ENCODE assay signal across 8 mouse cellular contexts in the genomic region with DNA sequence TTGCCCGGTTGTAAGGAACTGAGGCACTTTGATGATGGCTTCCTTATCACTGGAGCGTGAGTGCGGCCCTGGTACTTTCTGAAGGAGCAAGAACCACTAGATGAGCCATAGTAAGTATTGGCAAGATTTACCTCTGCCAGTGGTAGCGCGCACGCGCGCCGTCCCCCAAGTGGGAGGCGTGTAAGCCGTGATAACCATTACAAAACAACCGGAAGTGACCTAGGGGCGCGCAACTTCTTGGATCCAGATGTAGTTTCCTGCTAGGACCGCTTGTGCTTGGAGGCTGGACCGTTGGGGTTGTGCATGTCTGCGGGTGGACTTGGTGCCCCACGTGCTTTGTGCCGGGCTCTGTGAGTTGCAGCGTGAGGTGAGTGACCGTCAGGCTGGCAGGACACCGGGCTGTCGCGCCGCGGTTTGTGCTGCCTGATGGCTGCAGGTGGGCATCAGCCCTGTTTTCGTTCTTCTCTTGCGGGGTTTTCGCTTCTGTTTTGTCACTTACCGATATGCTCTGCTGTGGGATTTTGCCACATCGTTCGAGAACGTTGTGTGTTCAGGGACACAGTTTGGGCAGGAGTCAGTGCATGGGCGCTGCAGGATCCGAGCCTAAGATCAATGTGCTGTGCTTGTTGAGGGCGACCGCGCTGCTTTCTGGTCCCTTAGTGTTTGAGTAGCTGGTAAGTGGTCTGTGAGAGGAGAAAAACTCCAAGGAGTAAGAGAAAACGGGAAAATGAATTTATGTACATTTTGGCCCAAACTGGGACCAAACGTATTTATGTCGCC. TPM values are rescaled to one million over a fixed set of nuclear protein-coding genes. Genes with fewer than 3 reads are reported as not detected.
DNase-seq lines count a peak whose midpoint lies in the region; ATAC-seq lines count a peak whose summit lies in the region.

Gene 2610021A01Rik, plus strand, starts transcription at position 197 of the 780 bp plus-strand sequence.

- H3K27ac ChIP-seq in heart, embryonic 14.5 days (replicated peaks in 1 of 2; ENCODE audit: control insufficient read depth in 1 of 2, insufficient read depth in 1 of 2, low read depth in 2 of 2, low read length in 2 of 2), result peak within 1 kb of the TSS; percentile 65 to 71
- peak within 1 kb of the TSS; percentile 63 for H3K27ac ChIP-seq in liver, embryonic 13.5 days
- H3K27ac ChIP-seq in stomach, embryonic 16.5 days (ENCODE audit: low read length), result peak within 1 kb of the TSS; percentile 70

- peak within 1 kb of the TSS; percentile 82 for H3K4me2 ChIP-seq in heart, embryonic 14.5 days (ENCODE audit: low read length)
- H3K4me2 ChIP-seq in liver, embryonic 13.5 days, result peak within 1 kb of the TSS; percentile 79
- peak within 1 kb of the TSS; percentile 71 for H3K4me2 ChIP-seq in stomach, embryonic 16.5 days (ENCODE audit: low read depth, low read length)

- H3K27me3 ChIP-seq in heart, embryonic 14.5 days (ENCODE audit: control insufficient read depth, insufficient read depth, low read length), result no peaks in the 10 kb centered on the region
- H3K27me3 ChIP-seq in liver, embryonic 13.5 days, result no peaks in the 10 kb centered on the region
- H3K27me3 ChIP-seq in stomach, embryonic 16.5 days (ENCODE audit: control insufficient read depth, insufficient read depth, low read length), result no peaks in the 10 kb centered on the region

- ATAC-seq in CD4-positive, CD25-positive, alpha-beta regulatory T cell, adult 4 months, result peak; percentile 97
- peak; percentile 92 for ATAC-seq in heart, embryonic 14.5 days (ENCODE audit: insufficient number of reproducible peaks, insufficient read depth, low FRiP score, low read depth)
- peak; percentile 98 for ATAC-seq in liver, embryonic 13.5 days (ENCODE audit: low read depth)
- peak; percentile 98 for ATAC-seq in stomach, embryonic 16.5 days (ENCODE audit: insufficient read depth, low FRiP score)

- peak within 1 kb of the TSS; percentile 65 to 92 for H3K4me3 ChIP-seq in heart, embryonic 14.5 days (ENCODE audit: control insufficient read depth in 1 of 2, insufficient read depth in 1 of 2, low read depth in 1 of 2, low read length in 2 of 2)
- peak within 1 kb of the TSS; percentile 75 for H3K4me3 ChIP-seq in liver, embryonic 13.5 days (replicated peaks)
- peak within 1 kb of the TSS; percentile 65 for H3K4me3 ChIP-seq in stomach, embryonic 16.5 days (replicated peaks; ENCODE audit: low read length)

- DNase-seq in c-Kit-negative CD71-positive TER-119-positive erythroid progenitor cells, embryonic 14.5 days (ENCODE audit: low read depth, low spot score), result peak; percentile 48
- DNase-seq in fibroblast of lung, adult 2 months (ENCODE audit: low read depth), result peak; percentile 82
- peak; percentile 95 for DNase-seq in kidney, postnatal 14 days
- DNase-seq in liver, embryonic 13.5 days, result peak; percentile 84
- peak; percentile 85 for DNase-seq in neural tube, embryonic 10.5 days (ENCODE audit: extremely low spot score, low spot score)

- peak within 1 kb of the TSS; percentile 81 for H3K9ac ChIP-seq in heart, embryonic 14.5 days (ENCODE audit: low read length)
- peak within 1 kb of the TSS; percentile 79 for H3K9ac ChIP-seq in liver, embryonic 13.5 days
- H3K9ac ChIP-seq in stomach, embryonic 16.5 days (ENCODE audit: low read length), result peak within 1 kb of the TSS; percentile 75

- peaks cover 0 to 3% of the 10 kb centered on the region in 2 experiments; a peak in 2 of 4 replicates for H3K4me1 ChIP-seq in heart, embryonic 14.5 days (ENCODE audit: control insufficient read depth in 2 of 2, insufficient read depth in 2 of 2, low read length in 2 of 2)
- peaks cover 7% of the 10 kb centered on the region for H3K4me1 ChIP-seq in liver, embryonic 13.5 days (replicated peaks)
- peaks cover 5% of the 10 kb centered on the region for H3K4me1 ChIP-seq in stomach, embryonic 16.5 days (ENCODE audit: control insufficient read depth, insufficient read depth, low read length)

- no peaks in the 10 kb centered on the region for H3K36me3 ChIP-seq in heart, embryonic 14.5 days (ENCODE audit: control insufficient read depth, insufficient read depth, low read length)
- H3K36me3 ChIP-seq in liver, embryonic 13.5 days, result 0 out of 2 replicates have a peak, but pooled peaks cover 3% of the 10 kb centered on the region
- H3K36me3 ChIP-seq in stomach, embryonic 16.5 days (ENCODE audit: control insufficient read depth, insufficient read depth, low read length), result no peaks in the 10 kb centered on the region

- WGBS in heart, embryonic 14.5 days, result under 1% methylated on average over 41 of the region's 41 CpGs
- under 1% methylated on average over 41 of the region's 41 CpGs for WGBS in liver, embryonic 13.5 days (ENCODE audit: insufficient replicate concordance)
- under 1% methylated on average over 41 of the region's 41 CpGs for WGBS in stomach, embryonic 16.5 days

- no peaks in the 10 kb centered on the region for H3K9me3 ChIP-seq in heart, embryonic 14.5 days (ENCODE audit: control insufficient read depth, low read length)
- H3K9me3 ChIP-seq in liver, embryonic 13.5 days (replicated peaks), result no peaks in the 10 kb centered on the region
- H3K9me3 ChIP-seq in stomach, embryonic 16.5 days (replicated peaks; ENCODE audit: control insufficient read depth, low read length), result no peaks in the 10 kb centered on the region

RNA-seq across cellular contexts. Expression of gene 2610021A01Rik, which starts in this region (rescaled TPM):
- polyA plus RNA-seq in CD4-positive, CD25-positive, alpha-beta regulatory T cell, adult 4 months (2017; shearing (Covaris generic)), result 10 to 100 TPM; 16.9 to 32.4 TPM
- 6.4 and 7.6 TPM in 2 replicates for polyA plus RNA-seq in heart, embryonic 14.5 days (2014; fragmentation: Nextera tagmentation; extraction: Ambion mirVana)
- polyA plus RNA-seq in liver, embryonic 13.5 days (2015; fragmentation: Nextera tagmentation; extraction: Ambion mirVana), result 5.0 and 6.8 TPM in 2 replicates
- polyA plus RNA-seq in stomach, embryonic 16.5 days (2015; fragmentation: Nextera tagmentation; extraction: Ambion mirVana), result 10.4 and 12.0 TPM in 2 replicates

Comparison
In these comparisons a context has a peak if more than half of its experiments do, and no peak if none do; other contexts are left out.
1. Peak in every context shown above with its lines: DNase-seq, ATAC-seq, H3K4me3 ChIP-seq and H3K27ac ChIP-seq.